Mouse (Mus musculus) spleen, postnatal 4 days (tissue): ENCODE results near the gene Gm29427.
A peak's percentile ranks its signal among the peaks of the same experiment; 100 is the strongest.

Source experiments
- DNase-seq, 2 experiments: peaks; one replicate each; pipeline ENCODE4 v3.0.0; 2022; ENCODE audit warnings: low spot score in 2 of 2

The Gm29427 gene

GRCm38 (mm10) chr1:130732706-130733658 lies 17.4 kb upstream of the Gm29427 start:
- peak in 1 of 2 experiments; percentile 56 for DNase-seq

GRCm38 (mm10) chr1:130731741-130732337 lies 16.2 kb upstream of the Gm29427 start, which contains the start of gene AA986860:
Gene AA986860, plus strand, starts transcription at chr1:130731976.
- DNase-seq, result peak; percentile 44 to 63

- no peak for DNase-seq
These were observed 13.6 kb upstream of the Gm29427 start, which contains the start of gene Pfkfb2 for GRCm38 (mm10) chr1:130729153-130729552. Gene Pfkfb2, minus strand, starts transcription at chr1:130729253.

GRCm38 (mm10) chr1:130728708-130729107 lies 13.1 kb upstream of the Gm29427 start:
- DNase-seq, result no peak

- no peak for DNase-seq
These were observed 12.5 kb upstream of the Gm29427 start for GRCm38 (mm10) chr1:130728070-130728469.

- no peak for DNase-seq
These were observed 10.8 kb upstream of the Gm29427 start for GRCm38 (mm10) chr1:130726396-130726795.

GRCm38 (mm10) chr1:130724206-130724605 lies 8.6 kb upstream of the Gm29427 start:
- DNase-seq, result no peak

- peak; percentile 91 to 97 for DNase-seq
These were observed 1.8 kb upstream of the Gm29427 start, which contains the start of gene Yod1 for GRCm38 (mm10) chr1:130717291-130717871. Gene Yod1, plus strand, starts transcription at chr1:130717327.

GRCm38 (mm10) chr1:130716513-130717290 lies 1.1 kb upstream of the Gm29427 start:
- DNase-seq, result peak; percentile 53 to 82

- DNase-seq, result peak in 1 of 2 experiments; percentile 18
These were observed 566 bp upstream of the Gm29427 start for GRCm38 (mm10) chr1:130716218-130716512.

GRCm38 (mm10) chr1:130714046-130714445 lies 1.6 kb downstream of the Gm29427 start:
- no peak for DNase-seq

GRCm38 (mm10) chr1:130710283-130711080 lies 5.1 kb downstream of the Gm29427 start:
- DNase-seq, result no peak

- no peak for DNase-seq
These were observed 12.0 kb downstream of the Gm29427 start for GRCm38 (mm10) chr1:130703613-130704012.

GRCm38 (mm10) chr1:130701976-130702375 lies 13.6 kb downstream of the Gm29427 start:
- no peak for DNase-seq

- DNase-seq, result no peak
These were observed 15.5 kb downstream of the Gm29427 start for GRCm38 (mm10) chr1:130699937-130700633.

- DNase-seq, result no peak
These were observed 17.0 kb downstream of the Gm29427 start for GRCm38 (mm10) chr1:130698601-130699000.

- DNase-seq, result no peak
These were observed 31.7 kb downstream of the Gm29427 start for GRCm38 (mm10) chr1:130683905-130684304.

- DNase-seq, result no peak
These were observed 33.8 kb downstream of the Gm29427 start for GRCm38 (mm10) chr1:130681656-130682413.

GRCm38 (mm10) chr1:130681075-130681474 lies 34.5 kb downstream of the Gm29427 start:
- no peak for DNase-seq
